Mouse (Mus musculus) heart, embryonic 10.5 days (tissue): ENCODE measurements around the gene Astn2. TPM values are rescaled to one million over a fixed set of nuclear protein-coding genes. Genes with fewer than 3 reads are reported as not detected.

Experiments used
- DNase-seq: peaks from one replicate; pipeline ENCODE4 v3.0.0-alpha.2; 2017; ENCODE audit warnings: low spot score
- H3K27ac ChIP-seq: fragments of 300-500 bp; sonication (generic); 2 replicates; pipeline ENCODE4 v1.5.1; 2016; ENCODE audit warnings: mild to moderate bottlenecking
- H3K27me3 ChIP-seq: fragments of 300-500 bp; sonication (generic); 2 replicates; pipeline ENCODE4 v1.6.1; 2016; ENCODE audit warnings: mild to moderate bottlenecking; ENCODE audit not compliant: poor library complexity, insufficient read depth, severe bottlenecking
- H3K36me3 ChIP-seq: fragments of 300-500 bp; sonication (generic); 2 replicates; pipeline ENCODE4 v1.6.1; 2016; ENCODE audit warnings: mild to moderate bottlenecking, moderate library complexity
- H3K4me1 ChIP-seq: fragments of 300-500 bp; sonication (generic); 2 replicates; pipeline ENCODE4 v1.6.1; 2016; ENCODE audit warnings: mild to moderate bottlenecking
- H3K4me3 ChIP-seq: fragments of 300-500 bp; sonication (generic); 2 replicates; pipeline ENCODE4 v1.5.1; 2016; ENCODE audit warnings: mild to moderate bottlenecking, moderate library complexity
- H3K9me3 ChIP-seq: fragments of 300-500 bp; sonication (generic); 2 replicates; pipeline ENCODE4 v1.6.1; 2016; ENCODE audit warnings: mild to moderate bottlenecking, moderate library complexity
- WGBS: fragments of 180-500 bp; shearing (Covaris S2); methylation state at CpG from one replicate; pipeline ENCODE4 v1.1.7; 2016; 5-methylcytosine and 5-hydroxymethylcytosine counted together
- polyA plus RNA-seq: library from polyadenylated mRNA; unstranded; fragments of >200 nt; fragmentation: Nextera tagmentation; extraction: Ambion mirVana; gene quantifications from 2 replicates; pipeline ENCODE4 v1.2.1, GENCODE M21; 2016

The Astn2 gene
- polyA plus RNA-seq, 1 experiment from 2014 or later = 0.18 TPM

DNA sequence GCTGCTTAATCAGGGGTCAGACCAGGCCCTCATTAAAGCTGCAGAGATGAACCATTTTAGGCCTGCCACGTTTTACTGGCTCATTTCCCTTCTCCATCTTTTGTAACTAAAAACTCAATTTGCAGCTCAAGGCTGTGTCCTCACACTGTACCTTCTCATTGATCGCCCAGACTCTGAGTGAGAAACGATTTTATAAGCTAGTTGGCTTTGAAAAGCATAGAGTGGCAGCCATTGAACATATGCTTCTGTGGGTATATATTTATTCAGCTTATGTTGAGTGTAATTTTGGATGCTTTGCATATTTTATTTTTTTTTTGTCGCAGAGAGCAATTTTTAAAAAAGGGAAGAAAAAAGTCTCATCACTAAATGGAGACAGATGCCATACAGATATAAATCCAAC is 637.0 kb downstream of the Astn2 start:
- WGBS = 73% methylated on average over 4 of the region's 4 CpGs
- no peak for DNase-seq

GRCm38 (mm10) chr4:65765312-65765711 is 639.1 kb downstream of the Astn2 start:
- no peaks in the 10 kb centered on the region for H3K27me3 ChIP-seq
- no peaks in the 10 kb centered on the region for H3K36me3 ChIP-seq
- no peaks in the 10 kb centered on the region for H3K9me3 ChIP-seq
- no peak overlapping the region for H3K4me3 ChIP-seq
- no peak overlapping the region for H3K27ac ChIP-seq
- no peaks in the 10 kb centered on the region for H3K4me1 ChIP-seq
- DNase-seq = no peak
- WGBS = 69% methylated on average over 3 of the region's 3 CpGs

More for the DNA sequence above, 637.0 kb downstream of the Astn2 start:
- no peak overlapping the region for H3K27ac ChIP-seq
- H3K36me3 ChIP-seq = no peaks in the 10 kb centered on the region
- no peaks in the 10 kb centered on the region for H3K4me1 ChIP-seq
- no peak overlapping the region for H3K4me3 ChIP-seq
- H3K9me3 ChIP-seq = no peaks in the 10 kb centered on the region
- no peaks in the 10 kb centered on the region for H3K27me3 ChIP-seq

- 70% methylated on average over 4 of the region's 4 CpGs for WGBS
Measured at GRCm38 (mm10) chr4:65764275-65764674, 640.1 kb downstream of the Astn2 start.

DNA sequence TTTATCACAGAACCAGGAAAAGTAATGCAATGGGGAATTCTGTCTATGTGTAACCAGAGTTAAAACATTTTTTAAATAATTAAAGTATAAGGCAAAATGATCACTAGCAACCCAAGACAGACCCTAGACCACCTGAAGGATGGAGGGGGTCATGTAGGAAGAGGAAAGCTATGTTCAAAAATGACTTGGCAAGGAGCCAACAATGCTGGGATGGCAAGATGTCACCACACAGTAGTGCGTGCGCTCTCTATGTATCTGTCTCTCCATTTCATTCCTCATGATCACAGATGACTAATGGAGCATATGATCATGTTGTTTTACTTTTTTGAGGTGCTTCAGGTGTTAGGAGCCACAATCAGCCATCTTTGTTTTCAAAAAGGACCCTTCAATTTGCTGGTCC is 640.6 kb downstream of the Astn2 start:
- no peak for DNase-seq
- Histone ChIP-seq H3K27ac (no peak overlapping the region), H3K4me1 (no peaks in the 10 kb centered on the region), H3K9me3 (no peaks in the 10 kb centered on the region), H3K36me3 (no peaks in the 10 kb centered on the region), H3K4me3 (no peak overlapping the region), H3K27me3 (no peaks in the 10 kb centered on the region)
- 90% methylated on average over 2 of the region's 2 CpGs for WGBS

More at GRCm38 (mm10) chr4:65764275-65764674, 640.1 kb downstream of the Astn2 start:
- Histone ChIP-seq H3K9me3 (no peaks in the 10 kb centered on the region), H3K27me3 (no peaks in the 10 kb centered on the region), H3K4me1 (no peaks in the 10 kb centered on the region), H3K27ac (no peak overlapping the region), H3K4me3 (no peak overlapping the region), H3K36me3 (no peaks in the 10 kb centered on the region)
- no peak for DNase-seq

DNA sequence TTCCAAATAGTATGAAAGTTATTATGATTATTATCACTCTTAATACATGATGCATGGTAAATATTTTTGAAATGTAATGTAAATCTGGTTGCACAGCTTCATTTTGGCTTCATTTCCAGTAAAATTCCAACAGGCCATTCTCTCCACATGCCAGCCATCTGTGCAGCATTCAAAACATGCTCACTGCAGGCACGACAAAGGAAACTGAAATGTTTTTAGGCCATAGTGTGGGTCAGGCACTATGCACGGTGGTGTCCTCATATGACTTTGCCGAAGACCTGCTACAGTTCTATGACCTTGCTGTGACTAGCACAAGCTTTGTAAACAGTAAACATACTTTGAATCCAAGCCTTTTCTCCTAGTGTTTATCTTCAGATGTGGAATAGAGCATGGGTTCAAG is 642.3 kb downstream of the Astn2 start:
- DNase-seq = no peak

DNA sequence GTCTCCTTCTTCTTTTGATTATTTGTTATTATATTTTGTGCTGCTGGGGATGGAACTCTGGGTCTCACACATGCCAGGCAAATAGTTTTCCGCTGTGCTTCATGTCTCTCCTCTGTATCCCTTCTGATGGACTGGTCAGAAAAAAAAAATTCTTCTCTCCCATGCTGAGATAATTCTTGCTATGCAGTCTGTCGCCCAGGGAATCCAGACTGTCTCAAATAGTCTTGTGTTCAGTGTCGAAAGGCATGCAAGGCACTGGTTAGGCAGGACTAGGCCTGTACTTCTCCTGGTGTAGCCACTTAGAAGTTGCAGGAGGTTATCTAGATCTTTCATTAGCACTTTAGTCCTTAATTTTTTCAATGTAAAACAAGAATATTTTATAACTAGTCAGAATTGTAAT is 642.8 kb downstream of the Astn2 start:
- Histone ChIP-seq H3K4me3 (no peak overlapping the region), H3K36me3 (no peaks in the 10 kb centered on the region), H3K27ac (no peak overlapping the region), H3K9me3 (no peaks in the 10 kb centered on the region), H3K4me1 (no peaks in the 10 kb centered on the region), H3K27me3 (no peaks in the 10 kb centered on the region)
- WGBS = 59% methylated on average over 3 of the region's 3 CpGs
- no peak for DNase-seq

More for the DNA sequence above, 642.3 kb downstream of the Astn2 start:
- H3K9me3 ChIP-seq = no peaks in the 10 kb centered on the region
- H3K36me3 ChIP-seq = no peaks in the 10 kb centered on the region
- no peaks in the 10 kb centered on the region for H3K27me3 ChIP-seq
- 83% methylated on average over 3 of the region's 3 CpGs for WGBS
- H3K27ac ChIP-seq = no peak overlapping the region
- H3K4me3 ChIP-seq = no peak overlapping the region
- H3K4me1 ChIP-seq = no peaks in the 10 kb centered on the region

DNA sequence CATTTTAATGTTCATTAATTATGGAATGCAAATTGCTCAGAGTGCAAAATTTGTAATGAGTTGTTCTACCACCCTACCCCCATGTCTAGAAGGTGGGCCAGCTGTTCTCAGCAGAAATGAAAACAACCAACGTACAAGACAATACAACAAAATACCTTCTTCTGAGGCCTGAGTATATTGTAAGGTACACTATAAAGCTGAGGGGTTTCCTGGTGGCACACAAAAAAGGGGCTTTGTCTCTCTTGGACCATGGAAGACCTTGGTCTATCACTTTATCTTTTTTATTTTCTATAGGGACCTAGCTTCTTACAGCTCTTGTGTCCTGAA is 645.6 kb downstream of the Astn2 start:
- no peak for DNase-seq
- H3K27ac ChIP-seq = no peak overlapping the region
- H3K4me1 ChIP-seq = no peaks in the 10 kb centered on the region
- no peak overlapping the region for H3K4me3 ChIP-seq
- H3K9me3 ChIP-seq = no peaks in the 10 kb centered on the region
- no peaks in the 10 kb centered on the region for H3K27me3 ChIP-seq
- H3K36me3 ChIP-seq = no peaks in the 10 kb centered on the region
- 84% methylated on average over 1 of the region's 1 CpGs for WGBS

DNA sequence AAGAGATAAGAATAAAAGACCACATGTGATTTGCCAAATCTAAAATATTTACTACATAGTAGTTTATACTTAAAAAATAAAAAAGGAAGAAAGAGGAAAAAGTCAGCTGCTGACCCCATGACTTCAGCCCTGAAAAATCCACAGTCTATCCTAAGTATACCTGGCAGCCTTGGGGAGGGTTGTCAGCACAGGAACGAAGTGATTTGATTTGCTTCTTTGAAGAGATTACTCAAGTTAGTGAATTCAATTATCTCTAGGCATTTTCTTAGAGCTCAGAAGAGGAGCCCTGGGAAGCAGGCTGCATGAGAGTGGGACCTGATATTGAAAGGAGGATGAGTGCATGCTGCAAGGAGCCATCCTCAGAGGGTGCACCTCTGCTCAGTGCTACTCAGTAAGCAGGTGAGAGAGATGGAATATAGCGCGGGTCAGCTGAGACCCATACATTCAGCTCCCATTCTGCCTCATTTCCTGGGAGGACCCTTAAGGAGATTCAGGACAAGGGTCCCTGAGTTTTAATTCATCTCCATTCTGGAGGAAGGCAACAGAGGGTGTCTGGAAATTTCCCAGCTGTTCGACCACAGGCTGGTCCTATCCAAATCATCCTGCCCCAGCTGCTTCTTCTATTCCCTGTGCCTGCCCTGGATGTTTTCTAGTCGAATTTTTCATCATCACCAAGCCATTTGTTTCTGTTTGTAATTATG is 646.1 kb downstream of the Astn2 start:
- Histone ChIP-seq H3K27ac (no peak overlapping the region), H3K4me3 (no peak overlapping the region), H3K27me3 (no peaks in the 10 kb centered on the region), H3K36me3 (no peaks in the 10 kb centered on the region), H3K9me3 (no peaks in the 10 kb centered on the region), H3K4me1 (no peaks in the 10 kb centered on the region)
- WGBS = 65% methylated on average over 5 of the region's 5 CpGs
- DNase-seq = no peak

- no peak overlapping the region for H3K27ac ChIP-seq
- H3K4me3 ChIP-seq = no peak overlapping the region
- no peaks in the 10 kb centered on the region for H3K36me3 ChIP-seq
- no peaks in the 10 kb centered on the region for H3K9me3 ChIP-seq
- H3K27me3 ChIP-seq = no peaks in the 10 kb centered on the region
- no peak for DNase-seq
- 75% methylated on average over 3 of the region's 3 CpGs for WGBS
- no peaks in the 10 kb centered on the region for H3K4me1 ChIP-seq
Measured at GRCm38 (mm10) chr4:65752941-65753340, 651.5 kb downstream of the Astn2 start.

GRCm38 (mm10) chr4:65744788-65745187 is 659.6 kb downstream of the Astn2 start:
- no peak for DNase-seq
- Histone ChIP-seq H3K36me3 (no peaks in the 10 kb centered on the region), H3K4me3 (no peak overlapping the region), H3K9me3 (no peaks in the 10 kb centered on the region), H3K27me3 (no peaks in the 10 kb centered on the region), H3K4me1 (no peaks in the 10 kb centered on the region), H3K27ac (no peak overlapping the region)

DNA sequence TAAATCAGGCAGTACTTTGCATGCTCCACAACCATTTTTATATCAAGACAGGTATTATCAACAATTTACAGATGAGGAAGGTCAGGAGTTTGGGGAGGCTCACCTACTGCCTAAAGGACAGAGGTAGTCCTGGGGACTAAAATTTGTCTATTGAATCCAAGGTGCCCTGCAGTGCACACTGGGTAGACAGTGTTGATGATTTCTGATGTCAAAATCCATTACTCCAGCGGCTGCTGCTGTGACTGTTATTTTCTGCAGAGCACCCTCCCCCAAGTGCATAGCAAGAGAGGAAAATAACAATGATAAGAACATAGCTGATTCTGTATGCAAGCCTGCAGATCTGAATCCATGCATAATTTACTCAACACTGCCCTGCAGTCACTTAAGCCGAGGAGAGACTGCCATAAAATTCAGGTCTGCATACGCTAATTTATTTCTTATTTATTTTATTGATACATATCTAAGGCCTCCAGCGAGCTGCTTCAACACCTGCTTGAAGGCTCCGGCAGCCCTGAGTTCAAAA is 660.3 kb downstream of the Astn2 start:
- WGBS = 60% methylated on average over 5 of the region's 5 CpGs
- H3K27me3 ChIP-seq = no peaks in the 10 kb centered on the region
- no peaks in the 10 kb centered on the region for H3K9me3 ChIP-seq
- no peaks in the 10 kb centered on the region for H3K36me3 ChIP-seq
- no peak for DNase-seq
- H3K4me3 ChIP-seq = no peak overlapping the region
- H3K27ac ChIP-seq = no peak overlapping the region
- H3K4me1 ChIP-seq = no peaks in the 10 kb centered on the region

DNA sequence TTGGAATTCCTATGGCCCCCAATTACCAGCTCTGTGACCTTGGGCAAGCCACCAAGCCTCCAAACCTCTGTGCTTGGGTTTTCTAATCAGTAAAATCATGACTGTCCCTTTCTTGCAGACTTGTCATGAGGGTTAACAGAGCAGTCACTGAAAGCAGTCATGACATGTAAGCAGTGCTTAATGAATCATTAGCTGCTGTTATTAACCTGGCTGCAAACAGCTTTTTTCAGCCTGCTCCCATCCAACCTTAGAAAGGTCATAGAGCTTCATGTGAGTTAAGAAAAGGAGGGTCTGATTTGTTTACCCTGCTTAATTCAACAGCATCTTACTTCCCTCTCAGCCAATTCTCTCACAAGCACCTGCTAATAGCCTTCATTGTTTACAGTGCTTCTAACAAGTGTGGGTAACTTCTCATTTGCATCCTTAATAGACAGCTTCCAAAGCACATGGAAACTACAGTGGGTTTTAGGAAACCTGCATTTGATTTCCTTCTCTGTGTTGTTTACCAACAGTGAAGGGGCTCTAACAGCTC is 661.2 kb downstream of the Astn2 start:
- no peaks in the 10 kb centered on the region for H3K4me1 ChIP-seq
- H3K4me3 ChIP-seq = no peak overlapping the region
- no peaks in the 10 kb centered on the region for H3K36me3 ChIP-seq
- no peaks in the 10 kb centered on the region for H3K27me3 ChIP-seq
- no peak for DNase-seq
- H3K9me3 ChIP-seq = no peaks in the 10 kb centered on the region
- no peak overlapping the region for H3K27ac ChIP-seq

GRCm38 (mm10) chr4:65724414-65724813 is 680.0 kb downstream of the Astn2 start:
- no peak overlapping the region for H3K4me3 ChIP-seq
- no peak overlapping the region for H3K27ac ChIP-seq
- WGBS = 50% methylated on average over 6 of the region's 6 CpGs
- no peaks in the 10 kb centered on the region for H3K4me1 ChIP-seq
- no peaks in the 10 kb centered on the region for H3K9me3 ChIP-seq
- no peaks in the 10 kb centered on the region for H3K36me3 ChIP-seq
- H3K27me3 ChIP-seq = no peaks in the 10 kb centered on the region
- no peak for DNase-seq

GRCm38 (mm10) chr4:65719610-65720009 is 684.8 kb downstream of the Astn2 start:
- 81% methylated on average over 2 of the region's 2 CpGs for WGBS
- H3K9me3 ChIP-seq = no peaks in the 10 kb centered on the region
- H3K4me3 ChIP-seq = no peak overlapping the region
- H3K27ac ChIP-seq = no peak overlapping the region
- DNase-seq = no peak
- no peaks in the 10 kb centered on the region for H3K4me1 ChIP-seq
- H3K36me3 ChIP-seq = no peaks in the 10 kb centered on the region
- no peaks in the 10 kb centered on the region for H3K27me3 ChIP-seq
